Mouse (Mus musculus): ENCODE measurements around the gene Cc2d2a. TPM values are rescaled to one million over a fixed set of nuclear protein-coding genes. Genes with fewer than 3 reads are reported as not detected.

Cc2d2a gene
- polyA plus RNA-seq, 1 experiment from 2014 or later = 8.4 TPM

- Histone ChIP-seq H3K4me1 (ENCODE audit: control insufficient read depth, insufficient read depth, low read depth, low read length) (no peaks in the 10 kb centered on the region), H3K9ac (ENCODE audit: low read depth, low read length) (no peak overlapping the region), H3K4me2 (ENCODE audit: low read length) (no peak overlapping the region), H3K27ac (ENCODE audit: low read depth, low read length) (no peak overlapping the region), H3K4me3 (ENCODE audit: low read length) (no peak overlapping the region), H3K27me3 (replicated peaks; ENCODE audit: control insufficient read depth, insufficient read depth, low read length) (no peaks in the 10 kb centered on the region), H3K9me3 (ENCODE audit: control insufficient read depth, low read length) (no peaks in the 10 kb centered on the region), H3K36me3 (ENCODE audit: control insufficient read depth, insufficient read depth, low read length) (peaks cover 11% of the 10 kb centered on the region)
- no peak for ATAC-seq
- WGBS = 85% methylated on average over 3 of the region's 3 CpGs
These were observed 108.6 kb downstream of the Cc2d2a start for GRCm38 (mm10) chr5:43770618-43771354.

DNA sequence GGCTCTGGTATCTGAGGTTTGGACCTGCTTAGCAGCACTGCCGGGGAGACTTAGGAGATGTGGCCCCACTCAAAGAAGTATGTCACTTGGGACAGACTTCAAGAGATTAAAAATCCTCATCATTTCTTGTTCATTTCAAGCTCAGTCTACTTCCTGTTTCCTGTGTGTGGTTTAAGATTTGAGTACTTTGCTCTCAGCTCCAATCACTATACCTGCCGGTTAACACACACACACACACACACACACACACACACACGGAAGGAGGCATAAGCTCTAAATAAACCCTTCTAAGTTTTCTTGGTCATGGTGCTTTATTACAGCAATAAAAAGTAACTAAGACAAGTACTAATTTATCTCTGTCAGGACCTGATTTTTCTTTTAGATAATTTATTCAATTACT, 109.4 kb downstream of the Cc2d2a start:
- H3K27me3 ChIP-seq (replicated peaks; ENCODE audit: control insufficient read depth, insufficient read depth, low read length) = no peaks in the 10 kb centered on the region
- no peak overlapping the region for H3K4me3 ChIP-seq (ENCODE audit: low read length)
- no peak for ATAC-seq
- no peaks in the 10 kb centered on the region for H3K9me3 ChIP-seq (ENCODE audit: control insufficient read depth, low read length)
- WGBS = 86% methylated on average over 3 of the region's 3 CpGs
- no peak overlapping the region for H3K27ac ChIP-seq (ENCODE audit: low read depth, low read length)
- no peaks in the 10 kb centered on the region for H3K4me1 ChIP-seq (ENCODE audit: control insufficient read depth, insufficient read depth, low read depth, low read length)
- H3K36me3 ChIP-seq (ENCODE audit: control insufficient read depth, insufficient read depth, low read length) = peaks cover 11% of the 10 kb centered on the region
- no peak overlapping the region for H3K4me2 ChIP-seq (ENCODE audit: low read length)
- no peak overlapping the region for H3K9ac ChIP-seq (ENCODE audit: low read depth, low read length)

GRCm38 (mm10) chr5:43776407-43776806, 114.3 kb downstream of the Cc2d2a start:
- Histone ChIP-seq H3K4me3 (ENCODE audit: low read length) (no peak overlapping the region), H3K9ac (ENCODE audit: low read depth, low read length) (no peak overlapping the region), H3K36me3 (ENCODE audit: control insufficient read depth, insufficient read depth, low read length) (no peaks in the 10 kb centered on the region), H3K9me3 (ENCODE audit: control insufficient read depth, low read length) (no peaks in the 10 kb centered on the region), H3K4me2 (ENCODE audit: low read length) (no peak overlapping the region), H3K27me3 (replicated peaks; ENCODE audit: control insufficient read depth, insufficient read depth, low read length) (no peaks in the 10 kb centered on the region), H3K27ac (ENCODE audit: low read depth, low read length) (no peak overlapping the region), H3K4me1 (ENCODE audit: control insufficient read depth, insufficient read depth, low read depth, low read length) (peaks cover 5% of the 10 kb centered on the region)
- ATAC-seq = 0 out of 2 replicates have a peak, but pooled peaks have one; percentile 21

- no peak overlapping the region for H3K9ac ChIP-seq (ENCODE audit: low read depth, low read length)
- H3K4me1 ChIP-seq (ENCODE audit: control insufficient read depth, insufficient read depth, low read depth, low read length) = peaks cover 5% of the 10 kb centered on the region
- no peaks in the 10 kb centered on the region for H3K36me3 ChIP-seq (ENCODE audit: control insufficient read depth, insufficient read depth, low read length)
- H3K4me2 ChIP-seq (ENCODE audit: low read length) = no peak overlapping the region
- H3K27ac ChIP-seq (ENCODE audit: low read depth, low read length) = no peak overlapping the region
- no peaks in the 10 kb centered on the region for H3K9me3 ChIP-seq (ENCODE audit: control insufficient read depth, low read length)
- 34% methylated on average over 1 of the region's 1 CpGs for WGBS
- H3K4me3 ChIP-seq (ENCODE audit: low read length) = no peak overlapping the region
- ATAC-seq = no peak
- no peaks in the 10 kb centered on the region for H3K27me3 ChIP-seq (replicated peaks; ENCODE audit: control insufficient read depth, insufficient read depth, low read length)
These were observed 114.8 kb downstream of the Cc2d2a start for GRCm38 (mm10) chr5:43776993-43777392.

DNA sequence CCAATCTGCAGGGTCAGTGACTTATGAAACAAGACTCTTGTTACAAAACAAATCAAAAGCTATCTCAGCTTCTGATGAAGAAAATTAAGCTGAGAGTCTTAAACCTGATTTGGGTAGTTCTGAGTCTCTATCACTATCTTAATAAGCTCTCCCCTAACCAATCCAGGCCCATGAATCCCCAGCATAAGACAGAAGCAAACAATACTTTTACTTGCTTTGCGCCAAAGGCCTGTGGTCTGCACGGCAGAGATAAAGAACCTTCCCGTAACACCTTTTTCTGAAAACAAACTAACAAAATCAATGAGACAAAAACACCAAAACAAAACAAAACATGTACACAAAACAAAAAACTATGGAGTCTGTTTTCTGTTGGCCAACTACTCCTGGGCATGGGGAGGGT, 116.4 kb downstream of the Cc2d2a start:
- Histone ChIP-seq H3K4me1 (ENCODE audit: control insufficient read depth, insufficient read depth, low read depth, low read length) (peaks cover 10% of the 10 kb centered on the region), H3K4me2 (ENCODE audit: low read length) (no peak overlapping the region), H3K36me3 (ENCODE audit: control insufficient read depth, insufficient read depth, low read length) (no peaks in the 10 kb centered on the region), H3K9me3 (ENCODE audit: control insufficient read depth, low read length) (no peaks in the 10 kb centered on the region), H3K27me3 (replicated peaks; ENCODE audit: control insufficient read depth, insufficient read depth, low read length) (no peaks in the 10 kb centered on the region), H3K4me3 (ENCODE audit: low read length) (no peak overlapping the region), H3K9ac (ENCODE audit: low read depth, low read length) (no peak overlapping the region), H3K27ac (ENCODE audit: low read depth, low read length) (no peak overlapping the region)
- WGBS = 89% methylated on average over 3 of the region's 3 CpGs
- no peak for ATAC-seq

- no peaks in the 10 kb centered on the region for H3K36me3 ChIP-seq (ENCODE audit: control insufficient read depth, insufficient read depth, low read length)
- H3K27ac ChIP-seq (ENCODE audit: low read depth, low read length) = peak overlapping the region; percentile 99
- H3K4me2 ChIP-seq (ENCODE audit: low read length) = peak overlapping the region; percentile 60
- no peak; the same call in 1 of the 2 replicates for ATAC-seq
- peaks cover 10% of the 10 kb centered on the region for H3K4me1 ChIP-seq (ENCODE audit: control insufficient read depth, insufficient read depth, low read depth, low read length)
- peak overlapping the region; percentile 89 for H3K4me3 ChIP-seq (ENCODE audit: low read length)
- no peaks in the 10 kb centered on the region for H3K27me3 ChIP-seq (replicated peaks; ENCODE audit: control insufficient read depth, insufficient read depth, low read length)
- WGBS = 1% methylated on average over 48 of the region's 61 CpGs
- peak overlapping the region; percentile 96 for H3K9ac ChIP-seq (ENCODE audit: low read depth, low read length)
- H3K9me3 ChIP-seq (ENCODE audit: control insufficient read depth, low read length) = no peaks in the 10 kb centered on the region
These were observed 119.4 kb downstream of the Cc2d2a start for GRCm38 (mm10) chr5:43781423-43781976.

DNA sequence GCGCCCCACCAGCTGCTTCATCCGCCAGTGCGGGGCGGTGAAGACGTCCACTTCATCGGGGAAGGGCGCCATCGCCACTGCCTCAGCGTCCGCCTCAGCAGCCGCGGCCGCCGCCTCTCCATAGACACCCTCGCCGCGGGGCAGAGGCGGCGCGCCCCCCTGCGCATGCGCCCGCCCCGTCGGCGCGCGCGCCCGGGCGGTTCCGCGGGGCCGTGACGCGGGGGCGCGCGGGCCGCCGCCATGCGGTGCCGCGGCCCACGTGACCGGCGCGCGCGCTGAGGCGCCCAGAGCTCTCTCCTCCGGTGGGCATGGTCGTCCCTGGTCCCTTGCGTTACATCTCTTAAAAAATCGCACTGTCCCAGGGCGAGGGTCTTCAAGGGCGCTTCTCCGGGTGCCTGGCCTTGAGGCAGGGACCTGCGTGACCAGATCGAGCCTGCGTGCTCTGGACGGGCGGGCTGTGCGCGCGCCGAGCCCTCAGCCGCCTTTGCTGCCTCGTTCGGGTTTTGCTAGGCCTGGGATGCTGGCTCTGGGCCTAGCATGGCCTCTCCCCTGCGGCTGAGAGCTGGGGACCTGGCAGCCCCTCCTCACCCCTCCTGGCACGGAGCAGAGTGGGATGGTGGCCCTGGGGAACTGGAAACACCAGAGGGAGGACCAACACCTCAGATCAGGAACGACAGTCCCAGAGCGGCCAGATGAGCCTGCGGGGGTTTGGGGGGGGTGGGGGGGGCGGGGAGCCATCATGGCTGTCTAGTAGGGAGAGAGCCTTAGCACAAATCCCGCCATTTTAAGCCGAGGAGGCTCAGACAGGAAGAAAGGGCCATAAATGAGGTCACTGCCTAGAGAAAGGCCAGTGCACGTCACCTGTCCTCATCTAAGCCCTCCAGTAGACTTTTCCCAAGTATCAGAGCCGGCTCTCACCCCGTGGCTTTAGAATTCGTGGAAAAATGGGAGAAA, 120.1 kb downstream of the Cc2d2a start:
- no peaks in the 10 kb centered on the region for H3K27me3 ChIP-seq (replicated peaks; ENCODE audit: control insufficient read depth, insufficient read depth, low read length)
- 5% methylated on average over 63 of the region's 82 CpGs for WGBS
- H3K36me3 ChIP-seq (ENCODE audit: control insufficient read depth, insufficient read depth, low read length) = no peaks in the 10 kb centered on the region
- peaks cover 10% of the 10 kb centered on the region for H3K4me1 ChIP-seq (ENCODE audit: control insufficient read depth, insufficient read depth, low read depth, low read length)
- H3K9ac ChIP-seq (ENCODE audit: low read depth, low read length) = peak overlapping the region; percentile 96
- peak overlapping the region; percentile 72 for H3K4me2 ChIP-seq (ENCODE audit: low read length)
- H3K27ac ChIP-seq (ENCODE audit: low read depth, low read length) = peak overlapping the region; percentile 99
- peak; percentile 96 for ATAC-seq
- H3K9me3 ChIP-seq (ENCODE audit: control insufficient read depth, low read length) = no peaks in the 10 kb centered on the region
- peak overlapping the region; percentile 89 for H3K4me3 ChIP-seq (ENCODE audit: low read length)

GRCm38 (mm10) chr5:43783996-43784395, 121.8 kb downstream of the Cc2d2a start:
- Histone ChIP-seq H3K27ac (ENCODE audit: low read depth, low read length) (no peak overlapping the region), H3K4me2 (ENCODE audit: low read length) (no peak overlapping the region), H3K4me3 (ENCODE audit: low read length) (no peak overlapping the region), H3K9me3 (ENCODE audit: control insufficient read depth, low read length) (peaks cover 2% of the 10 kb centered on the region; the same call in 1 of the 2 replicates), H3K27me3 (replicated peaks; ENCODE audit: control insufficient read depth, insufficient read depth, low read length) (no peaks in the 10 kb centered on the region), H3K4me1 (ENCODE audit: control insufficient read depth, insufficient read depth, low read depth, low read length) (peaks cover 10% of the 10 kb centered on the region), H3K9ac (ENCODE audit: low read depth, low read length) (no peak overlapping the region), H3K36me3 (ENCODE audit: control insufficient read depth, insufficient read depth, low read length) (no peaks in the 10 kb centered on the region)
- no peak for ATAC-seq
- 92% methylated on average over 2 of the region's 2 CpGs for WGBS

- Histone ChIP-seq H3K9ac (ENCODE audit: low read depth, low read length) (no peak overlapping the region), H3K27me3 (replicated peaks; ENCODE audit: control insufficient read depth, insufficient read depth, low read length) (no peaks in the 10 kb centered on the region), H3K27ac (ENCODE audit: low read depth, low read length) (no peak overlapping the region), H3K4me2 (ENCODE audit: low read length) (no peak overlapping the region), H3K4me3 (ENCODE audit: low read length) (no peak overlapping the region), H3K4me1 (ENCODE audit: control insufficient read depth, insufficient read depth, low read depth, low read length) (peaks cover 4% of the 10 kb centered on the region), H3K36me3 (ENCODE audit: control insufficient read depth, insufficient read depth, low read length) (no peaks in the 10 kb centered on the region), H3K9me3 (ENCODE audit: control insufficient read depth, low read length) (peaks cover 2% of the 10 kb centered on the region; the same call in 1 of the 2 replicates)
- no peak for ATAC-seq
- WGBS = 95% methylated on average over 4 of the region's 4 CpGs
These were observed 124.5 kb downstream of the Cc2d2a start for GRCm38 (mm10) chr5:43786607-43787006.
